Mouse (Mus musculus) lung, adult 2 months (tissue): ENCODE measurements around the gene Aldh2. TPM values are rescaled to one million over a fixed set of nuclear protein-coding genes. Genes with fewer than 3 reads are reported as not detected.
"Not testable (repeated sequence)": the region's sequence is repeated elsewhere in the genome, so short reads cannot be mapped to it uniquely, and the experiment has no call there.

ENCODE experiments used
- DNase-seq: peaks from one replicate; pipeline ENCODE4 v3.0.0; 2022
- H3K4me1 ChIP-seq: fragments of 200-500 bp; 2 replicates; pipeline ENCODE4 v1.6.1; 2011; ENCODE audit warnings: low read length; ENCODE audit not compliant: control insufficient read depth, insufficient read depth
- H3K4me3 ChIP-seq: fragments of 200-500 bp; replicated peaks from 2 replicates; pipeline ENCODE3; 2011; ENCODE audit warnings: low read depth, mild to moderate bottlenecking, control low read depth, low read length; ENCODE audit errors: extremely low read depth
- CTCF ChIP-seq: fragments of 200-500 bp; IDR thresholded peaks from 2 replicates; pipeline ENCODE4 v1.5.1; 2011; ENCODE audit warnings: mild to moderate bottlenecking, low read length, control low read depth; ENCODE audit not compliant: insufficient read depth
- POLR2A ChIP-seq: fragments of 200-500 bp; IDR thresholded peaks from 2 replicates; pipeline ENCODE4 v1.6.1; 2011; ENCODE audit warnings: low read depth, mild to moderate bottlenecking, control low read depth, low read length, borderline replicate concordance; ENCODE audit errors: extremely low read depth
- WGBS: fragments of 180-500 bp; shearing (Covaris S2); methylation state at CpG from one replicate; pipeline ENCODE4 v1.1.7; 2018; 5-methylcytosine and 5-hydroxymethylcytosine counted together
- polyA plus RNA-seq: library from polyadenylated mRNA; depleted of rRNA; stranded (reverse); fragments of >200 nt; gene quantifications from 2 replicates; pipeline ENCODE4 v1.2.3, GENCODE M21; 2012

The Aldh2 gene
- polyA plus RNA-seq, 1 experiment, result 1,209 TPM

DNA sequence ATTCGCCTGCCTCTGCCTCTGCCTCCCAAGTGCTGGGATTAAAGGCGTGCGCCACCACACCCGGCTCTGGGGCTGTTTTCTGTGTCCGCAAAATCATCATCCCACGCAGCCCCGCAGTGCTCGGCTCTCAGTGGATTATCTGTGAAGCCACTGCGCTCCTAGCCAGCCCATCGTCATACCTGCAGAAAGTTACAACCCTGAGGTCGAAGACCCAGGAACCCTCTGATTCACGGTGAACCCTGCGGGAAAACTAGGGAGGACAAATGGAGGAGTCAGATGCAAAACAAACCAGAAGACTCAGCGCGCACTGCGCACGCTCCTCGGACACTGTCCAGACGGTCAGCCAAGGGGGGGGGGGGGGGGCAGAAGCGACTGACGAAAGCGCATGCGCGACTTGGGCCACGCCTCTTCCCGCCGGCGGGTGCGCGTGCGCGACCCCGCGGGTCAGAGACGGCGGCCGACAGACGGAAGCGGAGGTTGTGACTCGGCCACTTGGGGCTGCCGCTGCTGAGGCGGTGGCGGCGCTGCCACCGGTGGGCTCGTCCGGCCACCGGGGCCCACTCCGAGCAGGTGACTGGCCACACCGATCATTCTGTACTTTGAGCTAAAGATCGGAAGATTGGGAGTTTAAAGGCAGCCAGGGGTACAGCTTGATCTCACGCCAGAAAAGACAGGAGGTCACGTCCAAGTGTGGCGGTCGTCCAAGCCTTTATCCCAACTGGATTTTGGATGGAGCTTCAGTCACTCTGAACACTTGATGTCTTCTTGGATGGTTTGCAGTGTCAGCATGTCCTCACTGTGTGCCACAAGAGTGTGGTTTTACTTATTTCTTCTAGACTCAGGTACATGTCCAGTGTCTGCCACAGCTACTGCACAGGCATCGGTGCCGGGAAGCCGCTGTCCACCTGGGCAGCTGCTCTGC lies 25.2 kb upstream of the Aldh2 start, which contains the start of gene Acad12:
Gene Acad12 (minus strand): TSS at position 347 of the 922 bp plus-strand sequence.
- peak within 1 kb of the TSS; percentile 100 for H3K4me3 ChIP-seq
- under 1% methylated on average over 58 of the region's 58 CpGs for whole genome bisulfite sequencing
- peak; percentile 78 for DNase-seq
- TF ChIP-seq CTCF (no peak), POLR2A (peak; percentile 93)
- H3K4me1 ChIP-seq, result peaks cover 7% of the 10 kb centered on the region; the same call in 1 of the 2 replicates

DNA sequence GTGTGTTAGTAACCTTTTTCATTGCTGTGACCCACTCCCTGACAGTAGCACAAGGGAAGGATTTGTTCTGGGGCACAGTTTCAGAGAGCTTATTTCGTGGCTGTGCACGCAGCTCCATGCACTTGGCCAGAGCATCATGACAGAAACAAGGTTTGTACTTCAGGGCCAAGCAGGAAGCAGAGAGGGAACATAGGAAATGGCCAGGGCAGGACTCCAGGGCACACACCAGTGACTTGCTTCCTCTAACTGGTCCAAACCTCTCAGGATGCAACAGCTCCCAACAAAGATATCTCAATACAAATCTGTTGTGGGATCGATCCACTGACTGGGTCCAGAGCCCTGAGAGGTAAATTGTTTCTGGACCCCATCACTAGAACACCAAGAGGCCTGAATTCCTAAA lies 21.3 kb upstream of the Aldh2 start:
- TF ChIP-seq POLR2A, result 0 out of 2 replicates have a peak, but pooled peaks have one; percentile 13
- H3K4me1 ChIP-seq, DNase-seq, H3K4me3 ChIP-seq: not testable (repeated sequence)
- 43% methylated on average over 3 of the region's 3 CpGs for WGBS

DNA sequence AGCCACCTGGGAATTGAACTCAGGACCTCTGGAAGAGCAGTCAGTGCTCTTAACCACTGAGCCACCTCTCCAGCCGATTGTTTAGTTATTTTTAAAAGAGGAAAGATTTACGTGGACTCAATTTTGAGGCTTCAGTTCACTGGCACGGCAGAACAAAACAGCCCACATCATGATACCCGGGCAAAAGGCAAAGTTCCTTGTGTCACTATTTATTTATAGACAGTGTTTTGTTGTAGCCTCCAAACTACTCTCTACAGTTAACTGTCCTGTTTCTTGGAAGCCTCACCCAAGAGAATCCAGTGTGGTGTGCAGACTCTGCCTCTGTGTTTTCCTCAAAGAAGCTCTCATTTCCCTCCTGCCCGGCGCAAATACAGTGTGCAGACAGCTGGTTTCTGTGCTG lies 18.4 kb upstream of the Aldh2 start:
- Histone ChIP-seq H3K4me1 (no peaks in the 10 kb centered on the region), H3K4me3 (no peak overlapping the region)
- TF ChIP-seq POLR2A (no peak), CTCF (no peak)
- WGBS, result 69% methylated on average over 6 of the region's 6 CpGs
- DNase-seq, result no peak

DNA sequence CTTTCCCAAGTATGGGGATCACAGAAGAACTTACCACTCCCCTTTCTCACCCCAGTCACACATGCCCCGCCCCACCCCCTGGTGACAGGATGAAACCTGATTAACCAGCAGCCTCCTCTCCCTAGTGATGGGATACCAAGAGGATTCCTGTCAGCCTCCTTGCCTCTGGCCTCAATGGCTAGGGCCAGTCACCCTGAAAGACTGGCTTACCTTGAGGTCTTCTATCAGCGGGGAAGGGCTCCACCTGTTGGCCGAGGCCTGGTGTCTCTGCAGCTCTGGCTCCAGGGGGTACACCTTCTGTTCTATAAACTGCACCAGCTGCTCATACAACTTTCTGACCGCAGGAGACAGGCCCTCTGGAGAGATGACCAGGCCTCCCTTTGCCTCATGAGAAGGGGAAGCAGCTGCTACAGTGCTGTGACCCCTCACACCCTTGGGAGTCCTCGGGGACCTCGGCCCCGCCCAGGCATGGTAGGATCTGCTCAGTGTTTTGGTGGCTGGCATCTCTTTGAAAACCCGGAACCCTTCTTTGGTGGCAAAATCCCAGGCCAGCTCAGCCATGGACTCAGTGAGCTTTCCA lies 16.0 kb upstream of the Aldh2 start:
- WGBS, result 66% methylated on average over 8 of the region's 8 CpGs
- not testable (repeated sequence) for H3K4me1 ChIP-seq, H3K4me3 ChIP-seq, DNase-seq

DNA sequence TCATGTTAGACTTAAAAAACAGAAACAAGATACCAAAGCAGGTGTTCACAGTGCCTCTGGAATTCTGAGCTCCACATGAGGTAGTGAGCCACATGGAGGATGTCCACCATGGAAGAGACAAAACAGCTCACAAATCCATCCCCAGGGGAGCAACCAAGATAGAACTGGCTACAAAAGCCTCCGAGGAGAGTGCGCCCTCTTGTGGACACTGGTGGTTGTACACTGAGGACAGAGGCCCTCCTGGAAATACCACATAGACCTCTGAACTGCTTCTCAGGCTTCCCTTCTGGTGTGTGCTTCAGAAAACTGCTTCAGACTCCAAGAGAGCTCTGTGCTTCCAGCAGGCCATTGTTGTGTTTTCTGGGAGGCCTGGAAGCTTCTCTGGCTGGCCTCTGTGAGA lies 12.5 kb upstream of the Aldh2 start:
- Histone ChIP-seq H3K4me1 (peaks cover 3% of the 10 kb centered on the region; the same call in 1 of the 2 replicates), H3K4me3 (no peak overlapping the region)
- WGBS, result 2% methylated on average over 2 of the region's 2 CpGs
- peak; percentile 82 for DNase-seq
- peak; percentile 88 for TF ChIP-seq CTCF
- no peak for TF ChIP-seq POLR2A

DNA sequence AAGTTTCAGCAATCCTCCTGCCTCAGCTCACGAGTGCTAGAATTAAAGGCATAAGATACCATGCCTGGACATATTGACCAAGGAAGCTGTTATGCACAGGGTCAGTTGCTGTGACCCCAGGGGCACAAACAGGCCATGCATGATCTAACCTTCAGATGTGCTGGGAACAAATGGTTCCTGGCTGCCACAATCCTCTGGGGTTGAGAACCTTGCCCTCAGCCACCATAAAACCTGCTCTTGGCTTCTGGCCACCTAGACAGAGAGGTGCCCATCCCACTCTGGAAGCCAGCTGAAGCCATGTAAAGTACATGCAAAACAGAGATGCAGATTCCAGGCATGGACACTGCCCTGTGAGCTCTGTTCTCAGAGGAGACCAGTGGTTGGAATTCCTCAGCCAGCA lies 10.2 kb upstream of the Aldh2 start:
- WGBS, result 74% methylated on average over 1 of the region's 1 CpGs

DNA sequence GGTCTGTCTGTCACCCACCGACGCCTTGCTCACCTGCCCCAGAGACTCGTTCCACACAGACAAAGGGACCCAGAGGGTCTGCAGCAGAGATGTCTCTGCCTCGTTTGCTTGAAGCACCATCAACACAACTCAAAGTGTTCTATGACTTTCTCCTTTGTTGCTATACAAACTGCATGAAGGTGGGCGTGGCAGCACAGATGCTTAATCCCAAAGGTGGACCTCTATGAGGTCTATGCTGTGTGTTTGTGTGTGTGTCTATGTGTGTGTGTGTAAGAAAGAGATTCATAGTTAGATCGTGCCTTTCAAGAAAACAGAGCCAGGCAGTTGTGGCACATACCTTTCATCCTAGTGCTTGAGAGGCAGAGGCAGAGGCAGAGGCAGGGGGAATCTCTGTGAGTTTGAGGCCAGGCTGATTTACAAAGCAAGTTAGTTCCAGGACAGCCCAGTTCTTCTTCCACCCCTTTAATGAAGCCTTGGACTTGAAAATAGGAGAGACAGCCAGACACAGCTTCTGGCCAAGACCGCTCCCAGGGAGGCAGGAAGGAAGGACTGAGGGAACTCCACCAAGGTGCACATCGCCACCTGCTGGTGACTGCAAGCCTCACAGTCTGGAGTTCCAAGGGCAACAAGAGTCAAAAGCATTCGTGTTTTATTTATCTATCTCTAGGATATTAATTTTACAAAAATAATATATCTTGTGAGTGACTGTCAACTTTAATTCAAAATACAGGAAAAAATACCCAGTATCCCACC lies 8.1 kb upstream of the Aldh2 start:
- peak; percentile 89 for DNase-seq
- 32% methylated on average over 9 of the region's 9 CpGs for WGBS
- TF ChIP-seq POLR2A, result no peak
- peak; percentile 100 for TF ChIP-seq CTCF
- Histone ChIP-seq H3K4me1 (peaks cover 7% of the 10 kb centered on the region; the same call in 1 of the 2 replicates), H3K4me3 (no peak overlapping the region)

More for the DNA sequence above, 10.2 kb upstream of the Aldh2 start:
- DNase-seq, H3K4me3 ChIP-seq, H3K4me1 ChIP-seq: not testable (repeated sequence)

DNA sequence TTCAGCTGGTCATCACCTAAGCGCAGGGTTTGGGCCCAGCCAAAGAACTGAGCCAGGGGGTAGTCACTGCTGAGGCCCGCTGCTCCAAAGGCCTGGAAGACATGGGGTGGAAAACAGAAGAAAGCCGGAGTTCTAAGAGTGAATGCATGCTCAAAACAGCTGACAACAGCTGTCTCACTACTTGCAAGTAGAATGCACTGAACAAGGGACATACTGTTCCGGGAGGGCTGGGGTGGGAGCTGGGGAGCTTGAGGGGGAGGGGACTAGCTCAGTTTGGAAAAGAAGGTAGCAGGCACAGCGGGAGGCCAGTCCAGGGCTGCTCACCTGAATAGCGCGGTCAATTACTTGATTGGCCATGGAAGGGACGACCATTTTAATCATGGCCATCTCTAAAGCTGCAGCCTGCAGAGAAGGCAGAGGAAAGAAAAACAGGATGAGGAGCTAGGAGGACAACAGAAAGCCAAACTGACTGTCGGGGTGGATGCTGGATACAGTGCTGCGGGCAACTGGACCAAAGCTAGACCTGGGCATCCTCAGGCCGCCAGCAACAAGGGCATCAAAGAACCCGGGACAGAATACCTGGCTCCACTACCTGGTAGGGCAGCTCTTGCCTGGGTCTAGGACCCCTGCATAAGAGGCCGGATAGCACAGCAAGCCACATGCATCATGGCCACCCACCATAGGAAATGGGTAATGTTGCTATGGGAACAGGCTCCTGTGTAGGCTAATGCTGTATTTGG lies 5.4 kb upstream of the Aldh2 start:
- WGBS, result 79% methylated on average over 13 of the region's 13 CpGs
- no peak for TF ChIP-seq CTCF
- TF ChIP-seq POLR2A, result no peak
- peaks cover 15% of the 10 kb centered on the region for H3K4me1 ChIP-seq
- no peak overlapping the region for H3K4me3 ChIP-seq
- no peak for DNase-seq

DNA sequence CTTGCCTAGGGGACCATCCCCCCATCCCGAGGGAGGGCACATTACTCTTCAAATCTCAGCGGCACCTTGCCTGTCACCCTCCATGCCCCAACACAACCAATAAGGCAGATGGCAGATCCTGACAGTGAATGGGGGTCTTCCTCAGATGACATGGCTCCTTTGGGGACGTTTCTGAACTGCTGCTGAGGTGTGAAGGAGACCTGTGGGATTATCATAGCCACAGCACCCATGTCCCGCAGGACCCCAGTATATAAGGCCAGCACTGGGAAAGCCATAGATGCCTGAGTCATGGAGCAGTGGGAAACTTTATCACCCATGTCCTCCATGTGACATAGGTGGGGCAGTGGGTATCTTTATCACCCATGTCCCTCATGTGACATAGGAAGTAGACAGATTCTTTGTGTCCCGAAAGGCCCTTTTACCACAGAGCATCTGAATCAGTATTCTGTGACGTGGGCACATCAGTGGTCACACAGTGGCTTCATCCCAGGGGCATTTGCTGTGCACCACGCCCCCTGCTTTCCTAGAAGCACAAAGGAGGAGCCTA lies 4.4 kb upstream of the Aldh2 start:
- DNase-seq, result no peak
- Histone ChIP-seq H3K4me3 (no peak overlapping the region), H3K4me1 (peaks cover 17% of the 10 kb centered on the region)
- WGBS, result 82% methylated on average over 7 of the region's 7 CpGs
- no peak for TF ChIP-seq CTCF
- no peak for TF ChIP-seq POLR2A
